Mouse (Mus musculus) adrenal gland, adult 2 months (tissue): ENCODE data around the gene Cyp2j6. TPM values are rescaled to one million over a fixed set of nuclear protein-coding genes. Genes with fewer than 3 reads are reported as not detected.
A peak's percentile ranks its signal among the peaks of the same experiment; 100 is the strongest.
"Not testable (repeated sequence)": the region's sequence is repeated elsewhere in the genome, so short reads cannot be mapped to it uniquely, and the experiment has no call there.

Source experiments
- DNase-seq: peaks from one replicate; pipeline ENCODE4 v3.0.0; 2021
- long read RNA-seq: library from polyadenylated mRNA; stranded (forward); transcript quantifications from one replicate; pipeline ENCODE4 v2.0.0, GENCODE M21; 2021
- polyA plus RNA-seq: library from polyadenylated mRNA; depleted of rRNA; stranded (reverse); fragments of >200 nt; gene quantifications from 2 replicates; pipeline ENCODE4 v1.2.3, GENCODE M21; 2012; rRNA removed
- total RNA-seq, 2 experiments: library from RNA; stranded (reverse); gene quantifications; 2 replicates each; pipeline ENCODE4 v1.2.3; 2021

Cyp2j6 gene
- total RNA-seq (1 to 10 TPM; 6.0 to 6.1 TPM), polyA plus RNA-seq (4.2 and 4.6 TPM in 2 replicates)
- long read RNA-seq, transcript Cyp2j6-201 (9 exons, 3,605 nt): major isoform, 5 of 7 reads
- long read RNA-seq, partial matches to known transcripts: 1 of 7 reads
- long read RNA-seq, other reads (novel, unspliced or antisense): 1 of 7 reads

DNA sequence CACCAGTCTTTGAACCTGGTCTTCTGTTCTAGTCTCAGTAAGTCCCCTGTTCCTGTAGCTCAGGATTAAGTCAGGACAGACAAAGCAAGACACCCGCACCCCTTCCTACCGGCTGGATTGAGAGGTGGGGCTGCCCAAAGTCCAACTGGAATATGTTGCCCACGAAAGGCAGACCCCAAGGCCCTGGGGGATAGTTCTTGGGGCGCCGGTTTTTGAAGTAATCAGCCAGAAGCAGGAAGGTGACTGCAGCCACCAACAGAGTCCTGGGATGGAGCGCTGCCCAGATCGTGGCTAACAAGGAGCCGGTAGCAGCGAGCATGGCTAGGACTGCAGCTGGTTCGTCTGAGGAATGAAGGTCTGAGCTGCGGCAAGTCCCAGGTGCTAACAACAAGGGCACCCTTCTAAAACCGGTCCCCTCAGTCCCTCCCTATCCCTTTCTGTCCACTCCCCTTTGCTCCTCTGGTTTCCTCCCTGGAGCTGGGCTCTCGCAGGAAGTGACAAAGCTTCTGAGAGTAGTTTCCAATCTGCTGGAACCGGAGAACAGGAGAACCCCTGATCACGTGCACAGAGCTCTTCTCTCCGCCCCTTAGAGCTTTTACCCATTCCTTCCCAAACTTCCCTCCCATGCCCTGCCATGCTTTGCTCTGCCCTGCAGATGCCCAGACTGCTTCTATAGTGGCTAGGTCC, at the start of gene Cyp2j6:
Cyp2j6 (minus strand) TSS at position 529 of the 687 bp plus-strand sequence.
- DNase-seq: peak; percentile 66

DNA sequence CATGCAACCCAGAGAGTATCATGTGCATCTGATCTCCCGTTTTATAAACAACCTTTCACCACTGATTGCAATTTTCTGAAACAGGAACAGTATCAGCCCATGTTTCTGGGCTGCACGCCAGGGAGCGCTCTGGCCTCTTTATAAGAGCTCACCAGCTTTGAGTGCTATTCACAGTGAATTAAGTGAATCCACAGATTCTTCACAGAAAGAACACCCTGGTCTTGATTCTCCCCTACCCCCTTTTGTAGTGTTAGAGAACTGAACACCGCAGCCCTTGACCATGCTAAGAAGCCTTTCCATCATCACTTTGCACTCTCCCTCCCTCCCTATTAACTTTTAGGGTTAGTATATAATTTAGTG, 38.3 kb upstream of the Cyp2j6 start:
- DNase-seq: peak; percentile 36

DNA sequence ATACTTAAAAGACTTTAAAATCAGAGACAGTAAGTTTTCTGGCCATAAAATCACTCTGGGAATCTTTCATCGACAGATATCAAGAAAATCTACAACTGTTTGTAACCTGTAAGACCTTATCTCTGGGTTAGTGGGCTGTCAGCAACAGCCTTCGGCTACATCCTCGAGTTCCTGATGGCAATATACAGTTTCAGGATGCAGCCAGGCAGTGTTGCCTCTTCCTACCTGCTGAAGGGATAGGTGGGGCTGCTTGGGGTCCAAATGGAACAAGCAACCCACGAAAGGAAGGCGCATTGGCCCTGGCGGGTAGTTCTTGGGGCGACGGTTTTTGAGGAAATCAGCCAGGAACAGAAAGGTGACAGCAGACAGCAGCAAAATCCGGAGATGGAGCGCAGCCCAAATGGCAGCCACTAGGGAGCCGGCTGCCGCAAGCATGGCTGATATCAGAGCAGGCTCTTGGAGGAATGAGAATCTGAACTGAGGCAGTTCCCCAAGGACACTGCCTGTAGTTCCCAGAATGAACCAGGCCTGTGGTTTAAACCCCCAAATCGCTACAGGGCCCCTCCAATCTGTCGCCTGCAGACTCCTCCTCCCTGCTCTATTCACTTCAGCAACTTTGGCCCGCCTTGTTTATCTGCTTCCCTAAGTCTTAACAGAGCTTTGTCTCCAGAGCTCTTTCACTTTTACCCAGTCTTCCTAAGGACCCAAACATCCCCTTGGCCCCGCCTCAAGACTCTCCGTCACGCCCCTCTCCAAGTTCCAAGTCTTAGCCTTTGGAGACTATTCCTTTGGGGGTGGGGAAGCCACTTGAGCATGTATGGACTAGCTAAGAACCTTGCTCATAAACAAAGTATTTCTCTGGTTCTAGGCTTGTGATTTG, 37.7 kb upstream of the Cyp2j6 start, which contains the start of gene Cyp2j9:
Cyp2j9 (minus strand) TSS at position 668 of the 880 bp plus-strand sequence.
- peak; percentile 41 for DNase-seq

DNA sequence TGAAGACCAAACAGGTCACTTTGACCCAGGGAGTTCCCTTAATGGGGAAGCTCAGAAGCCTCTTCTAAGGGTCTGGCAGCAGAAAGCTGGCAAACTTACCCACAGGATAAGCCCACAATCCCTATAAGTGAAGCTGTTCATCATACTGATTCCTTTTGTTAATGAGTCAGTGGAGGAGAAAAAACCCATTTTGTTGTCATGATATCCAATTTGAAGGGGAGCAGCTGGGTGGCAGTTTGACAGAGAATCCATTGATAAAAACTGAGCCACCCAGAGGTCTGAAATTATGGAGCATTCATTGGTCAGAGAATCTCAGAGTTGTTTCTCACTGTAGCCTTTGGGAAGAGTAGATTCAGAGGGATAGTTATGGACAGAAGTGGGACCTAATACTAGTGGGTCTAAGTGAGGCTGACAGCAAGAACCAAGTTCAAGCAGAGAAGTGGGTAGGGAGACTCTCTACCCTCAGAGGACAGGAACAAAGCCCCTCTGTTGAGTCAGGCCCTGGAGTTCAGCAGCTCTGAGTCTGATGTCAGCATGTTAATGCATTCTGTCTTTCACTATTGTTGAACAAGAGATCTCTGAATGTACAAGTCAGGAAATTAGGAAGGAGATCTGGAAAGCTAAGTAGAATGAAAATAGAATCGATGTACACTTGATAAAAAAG, 28.1 kb upstream of the Cyp2j6 start:
- DNase-seq: no peak

DNA sequence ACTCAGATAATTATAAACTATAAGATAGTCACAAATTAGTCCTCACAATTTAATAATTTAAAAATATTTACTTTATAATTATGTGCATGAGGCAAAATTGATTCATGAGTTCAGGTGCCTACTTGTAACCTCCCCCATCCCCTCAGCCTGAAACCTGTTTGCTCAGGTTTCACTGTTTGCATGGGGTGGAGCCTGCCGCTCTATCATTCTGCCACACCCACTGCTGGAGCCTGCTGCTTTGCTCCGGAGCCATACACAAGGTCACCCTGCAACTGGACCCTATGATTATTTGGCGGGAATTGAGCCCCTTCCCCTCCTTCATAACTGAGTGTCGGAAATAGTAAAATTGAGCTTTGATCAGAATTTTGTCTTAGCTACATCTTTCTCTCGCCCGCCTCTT, 26.9 kb upstream of the Cyp2j6 start:
- not testable (repeated sequence) for DNase-seq

DNA sequence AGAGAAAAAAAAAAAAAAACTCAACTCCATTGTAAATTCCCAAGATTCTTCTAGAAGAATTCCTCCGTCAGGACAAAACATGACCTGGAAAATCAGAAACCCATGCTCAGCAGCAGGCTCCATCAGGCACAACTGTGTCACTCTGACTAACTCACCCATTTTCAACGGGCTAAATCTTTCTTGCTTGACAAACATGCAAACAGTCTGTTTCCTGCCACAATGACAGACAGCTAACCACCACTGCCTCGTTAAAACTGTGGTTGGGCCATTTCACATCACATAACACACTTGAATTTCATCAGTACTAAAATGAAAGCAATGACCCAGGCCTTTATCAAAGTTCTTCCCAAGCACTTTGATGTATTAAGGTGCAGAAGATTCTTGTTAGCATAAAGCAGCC, 16.0 kb upstream of the Cyp2j6 start:
- no peak for DNase-seq

DNA sequence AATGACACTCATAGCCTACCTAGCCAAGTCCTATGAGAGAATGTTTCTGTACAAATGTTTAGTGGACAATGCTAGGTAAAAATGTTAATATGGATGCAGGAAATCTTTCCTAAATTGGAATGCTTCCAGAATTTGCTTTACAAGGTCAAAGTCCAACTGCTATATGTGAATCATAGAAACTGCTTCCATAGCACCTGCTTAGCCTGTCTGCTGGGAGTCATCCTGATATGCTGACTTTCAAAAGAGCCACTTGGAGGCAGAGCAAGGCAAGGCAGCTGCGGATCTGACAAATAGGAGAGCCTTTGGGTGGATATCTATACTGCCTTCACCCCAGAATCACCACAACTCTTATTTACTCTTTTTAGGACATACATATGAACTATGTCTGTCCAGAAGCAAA, 14.5 kb upstream of the Cyp2j6 start:
- no peak for DNase-seq

DNA sequence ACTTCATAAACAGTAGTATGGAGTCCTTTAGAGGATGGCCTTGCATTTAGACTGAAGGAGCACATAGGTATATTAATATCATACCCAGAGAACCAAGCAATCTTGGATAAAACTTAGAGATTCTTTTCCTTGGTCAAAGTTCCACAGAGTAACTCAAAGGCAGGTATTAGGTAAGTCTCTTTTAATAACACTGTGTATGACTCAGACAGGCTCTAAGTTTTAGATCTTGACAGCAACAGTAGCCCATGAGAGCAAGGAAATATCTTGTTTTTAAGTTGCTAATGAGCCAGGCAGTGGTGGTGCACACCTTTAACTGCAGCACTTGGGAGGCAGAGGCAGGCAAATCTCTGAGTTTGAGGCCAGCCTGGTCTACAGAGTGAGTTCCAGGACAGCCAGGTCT, 12.3 kb upstream of the Cyp2j6 start:
- DNase-seq: no peak

DNA sequence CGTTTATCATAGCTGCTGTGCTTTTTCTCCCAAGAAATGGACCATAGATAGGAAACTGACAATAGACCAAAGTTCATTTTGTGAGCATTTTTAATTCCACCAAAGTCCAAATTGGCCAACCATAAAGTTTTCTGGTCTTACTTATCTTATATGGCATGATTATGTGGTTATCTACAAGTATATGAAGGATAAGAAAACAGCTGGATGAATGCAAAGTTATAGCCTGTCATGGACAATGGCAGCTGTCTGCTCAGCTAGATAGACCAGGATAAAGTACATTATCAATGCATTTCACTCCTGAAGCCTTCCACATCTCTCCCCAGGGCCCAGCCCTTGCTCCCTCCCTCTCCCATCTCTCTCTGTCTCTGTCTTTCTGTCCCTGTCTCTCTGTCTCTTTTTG, 7.0 kb upstream of the Cyp2j6 start:
- no peak for DNase-seq

DNA sequence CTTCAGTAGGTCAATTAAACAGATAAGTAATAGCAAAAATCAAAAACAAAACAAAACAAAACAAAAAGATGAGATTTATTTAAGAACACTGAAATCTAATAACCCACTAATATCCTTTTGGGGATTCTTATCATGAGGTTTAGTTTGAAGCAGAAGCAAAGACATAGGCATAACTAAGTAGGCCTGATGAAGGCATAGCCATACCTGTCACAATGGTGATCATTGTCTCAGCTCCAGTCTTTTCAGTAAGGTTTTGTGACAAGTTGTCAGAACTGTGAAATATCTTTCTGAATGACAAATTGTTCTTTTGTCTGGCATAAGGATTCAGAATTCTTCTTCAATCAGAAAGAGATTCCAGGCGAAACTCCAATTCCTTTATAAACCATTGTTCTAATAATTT, 6.3 kb upstream of the Cyp2j6 start:
- no peak for DNase-seq

DNA sequence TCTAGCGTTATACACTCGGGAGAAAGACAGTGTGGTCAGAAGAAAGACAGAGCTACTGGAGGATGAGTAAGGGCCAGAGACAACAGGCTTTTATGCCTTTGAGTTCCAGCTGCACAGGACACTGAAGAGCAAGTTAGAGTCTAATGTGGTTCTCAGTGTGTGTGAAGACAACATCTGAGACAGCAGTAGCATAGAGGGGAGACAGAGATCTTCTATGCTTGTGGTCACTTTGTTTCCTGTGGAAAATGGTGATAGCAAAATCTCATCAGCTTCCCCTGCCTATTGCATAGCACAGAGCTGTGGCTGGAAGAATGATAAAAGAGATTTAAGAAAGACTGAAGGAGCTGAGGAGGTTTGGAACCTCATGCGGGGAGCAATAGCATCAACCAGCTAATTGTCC, 1.8 kb downstream of the Cyp2j6 start:
- DNase-seq: no peak

DNA sequence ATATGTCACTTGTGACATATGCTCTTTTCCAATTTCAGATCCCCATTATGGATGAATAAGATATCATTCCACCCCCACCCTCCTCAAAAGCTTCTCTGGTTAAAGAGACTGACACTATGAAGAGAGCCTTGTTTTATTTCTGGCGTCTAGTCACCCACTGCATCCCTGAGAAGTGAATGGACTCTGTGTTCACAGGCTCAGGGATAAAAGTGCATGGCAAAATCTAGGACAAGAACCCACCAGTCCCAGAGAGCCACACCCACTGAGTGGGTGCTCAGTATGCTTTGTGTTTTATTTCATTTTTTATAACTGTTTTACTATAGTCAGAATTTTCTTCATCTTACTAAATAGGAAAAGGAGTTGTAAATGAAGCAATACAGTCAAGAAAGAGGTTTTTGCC, 7.5 kb downstream of the Cyp2j6 start:
- DNase-seq: no peak

DNA sequence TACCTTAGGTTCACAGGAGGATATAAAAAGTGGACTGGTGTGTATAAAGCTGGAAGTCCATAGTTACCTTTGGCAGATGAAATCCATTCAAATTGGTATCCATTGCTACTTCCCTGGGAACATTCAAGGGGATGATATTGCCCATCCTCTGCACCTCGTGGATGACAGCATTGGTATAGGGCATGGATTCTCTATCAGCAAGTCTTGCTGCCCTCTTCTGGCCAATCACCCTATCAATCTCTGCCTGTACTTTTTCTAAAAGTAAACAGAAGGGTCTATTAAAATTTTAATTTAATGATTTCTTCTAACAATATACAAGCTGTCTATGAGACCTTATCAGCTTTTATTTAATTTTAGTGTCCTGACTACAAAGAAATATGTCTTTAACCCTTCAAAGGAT, 27.7 kb downstream of the Cyp2j6 start:
- peak; percentile 3 for DNase-seq

DNA sequence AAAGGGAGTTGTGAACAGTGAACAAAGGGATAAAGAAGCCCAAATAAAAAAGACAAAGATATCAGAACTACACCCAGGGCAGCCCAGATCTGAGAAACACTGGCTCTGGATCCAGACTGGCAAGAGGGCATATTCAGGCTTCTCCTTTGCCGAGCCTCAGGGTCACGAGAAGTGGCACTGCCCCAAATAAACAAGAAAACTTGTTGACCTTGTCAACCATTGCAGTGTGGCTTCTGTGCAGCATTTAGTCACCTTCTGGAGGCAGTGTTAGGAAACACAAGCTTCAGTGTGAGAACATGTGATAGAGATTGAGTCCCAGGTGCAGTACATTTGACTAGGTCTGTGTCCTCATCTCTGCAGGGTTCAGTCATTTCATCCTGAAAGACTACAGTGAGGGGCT, 31.2 kb downstream of the Cyp2j6 start:
- DNase-seq: peak; percentile 29

DNA sequence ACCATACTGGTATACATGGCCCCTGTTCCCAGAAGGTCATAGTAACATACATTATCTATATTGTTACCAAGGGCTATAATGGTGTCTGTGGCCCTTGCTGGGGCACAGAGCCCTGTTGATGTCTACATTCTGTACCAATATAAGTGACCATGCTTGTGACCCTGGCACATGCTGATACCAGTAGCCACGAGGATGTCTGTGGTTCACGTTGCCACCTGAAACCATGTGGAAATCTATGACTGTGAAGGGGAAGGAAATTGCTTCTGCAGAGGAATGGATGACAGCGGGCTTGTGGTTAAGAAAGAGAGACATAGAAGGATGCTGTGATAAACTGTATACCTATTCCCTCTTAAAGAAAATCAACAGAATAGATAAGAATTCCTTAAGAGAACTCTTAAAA, 43.4 kb downstream of the Cyp2j6 start:
- no peak for DNase-seq

DNA sequence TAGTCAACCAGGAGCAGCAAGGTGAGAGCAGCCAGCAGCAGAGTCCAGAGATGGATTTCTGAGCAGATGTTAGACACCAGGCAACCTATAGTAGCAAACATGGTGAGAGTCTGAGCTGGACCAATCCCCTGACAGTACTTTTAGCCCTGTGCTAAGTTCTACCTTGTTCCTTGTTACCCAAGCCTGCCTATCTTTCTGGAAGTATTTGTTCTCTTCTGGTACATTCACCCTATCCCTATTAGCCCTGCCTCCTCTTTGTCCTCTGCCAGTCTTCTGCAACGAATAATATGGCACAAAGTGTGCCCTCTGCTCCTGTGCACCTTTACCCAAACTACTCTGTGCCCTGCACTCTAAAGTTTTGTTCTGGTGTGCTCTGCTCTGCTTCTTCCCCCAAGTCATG, 46.2 kb downstream of the Cyp2j6 start, which contains the start of gene Cyp2j8:
Cyp2j8 (minus strand) TSS at position 101 of the 400 bp plus-strand sequence.
- no peak for DNase-seq

Other genes with a start within 250 kb of the Cyp2j6 start
- not detected for gene Cyp2j11, start 205.0 kb downstream of the Cyp2j6 start, total RNA-seq
- not detected in 2 replicates for gene Cyp2j11, start 205.0 kb downstream of the Cyp2j6 start, polyA plus RNA-seq
- not detected for gene Cyp2j8, start 46.3 kb downstream of the Cyp2j6 start, total RNA-seq
- gene Cyp2j8, start 46.3 kb downstream of the Cyp2j6 start, polyA plus RNA-seq: not detected in 2 replicates
- 1 to 10 TPM; 1.0 to 1.7 TPM for gene Cyp2j9, start 37.9 kb upstream of the Cyp2j6 start, total RNA-seq
- gene Cyp2j9, start 37.9 kb upstream of the Cyp2j6 start, polyA plus RNA-seq: 1.2 and 1.5 TPM in 2 replicates
- 1 to 10 TPM in 1 of 2 experiments, not detected in 1; 1.2 TPM for gene Cyp2j5, start 110.5 kb upstream of the Cyp2j6 start, total RNA-seq
- gene Cyp2j5, start 110.5 kb upstream of the Cyp2j6 start, polyA plus RNA-seq: not detected in 2 replicates
- gene Gm12695, start 231.5 kb upstream of the Cyp2j6 start, total RNA-seq: not detected
- not detected in 2 replicates for gene Gm12695, start 231.5 kb upstream of the Cyp2j6 start, polyA plus RNA-seq